Mouse (Mus musculus) thymus, adult 2 months (tissue): ENCODE data around the gene Oprm1.

ENCODE experiments used
- CTCF ChIP-seq: fragments of 200-500 bp; IDR thresholded peaks from 2 replicates; pipeline ENCODE4 v1.5.1; 2012; ENCODE audit warnings: mild to moderate bottlenecking, control low read depth, low read length, moderate library complexity, borderline replicate concordance; ENCODE audit not compliant: control insufficient read depth, poor library complexity, insufficient read depth; ENCODE audit errors: extremely low read depth
- POLR2A ChIP-seq: fragments of 200-500 bp; IDR thresholded peaks from 2 replicates; pipeline ENCODE4 v1.6.1; 2012; ENCODE audit warnings: mild to moderate bottlenecking, low read length, control low read depth, moderate library complexity; ENCODE audit not compliant: control insufficient read depth, poor library complexity, insufficient read depth; ENCODE audit errors: extremely low read depth

DNA sequence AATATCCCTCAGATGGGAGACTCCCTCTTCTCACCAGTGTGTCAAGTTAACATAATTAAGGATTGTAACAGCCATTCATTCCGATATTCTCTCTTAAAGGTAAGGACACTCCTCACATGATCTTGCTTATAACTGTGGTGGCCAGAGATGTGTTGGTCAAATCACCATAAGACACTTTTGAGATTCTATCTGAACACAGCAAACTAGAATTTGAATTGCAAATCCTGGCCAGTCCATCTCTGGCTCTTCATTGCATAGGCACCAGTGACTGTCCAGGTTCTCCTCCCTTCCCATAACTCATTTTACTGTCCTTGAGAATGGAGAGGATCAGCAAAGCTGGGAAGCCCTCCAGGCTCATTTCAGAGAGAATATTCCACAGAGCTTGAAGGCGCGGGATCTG lies at the start of gene Oprm1:
- TF ChIP-seq CTCF (no peak), POLR2A (no peak)
